Mouse (Mus musculus) kidney, adult 2 months (tissue): Measurements from ENCODE around the gene Cyp4a31. TPM values are rescaled to one million over a fixed set of nuclear protein-coding genes. Genes with fewer than 3 reads are reported as not detected.
A peak's percentile ranks its signal among the peaks of the same experiment; 100 is the strongest.
"Not testable (repeated sequence)": the region's sequence is repeated elsewhere in the genome, so short reads cannot be mapped to it uniquely, and the experiment has no call there.

Source experiments
- DNase-seq: peaks from one replicate; pipeline ENCODE4 v3.0.0; 2021
- H3K27ac ChIP-seq: fragments of 200-500 bp; 2 replicates; pipeline ENCODE4 v1.5.1; 2012; ENCODE audit warnings: low read depth, low read length, control low read depth, inconsistent platforms; ENCODE audit not compliant: insufficient read depth
- H3K27me3 ChIP-seq: fragments of 200-500 bp; replicated peaks from 2 replicates; pipeline ENCODE4 v1.6.1; 2012; ENCODE audit warnings: mild to moderate bottlenecking, moderate library complexity, low read length, inconsistent platforms; ENCODE audit not compliant: control insufficient read depth, insufficient read depth
- H3K36me3 ChIP-seq: fragments of 200-500 bp; 2 replicates; pipeline ENCODE4 v1.6.1; 2012; ENCODE audit warnings: mild to moderate bottlenecking, moderate library complexity, low read length, inconsistent platforms; ENCODE audit not compliant: control insufficient read depth, insufficient read depth
- H3K4me1 ChIP-seq: fragments of 200-500 bp; 2 replicates; pipeline ENCODE4 v1.6.1; 2011; ENCODE audit warnings: low read length; ENCODE audit not compliant: control insufficient read depth, insufficient read depth
- H3K4me3 ChIP-seq: fragments of 200-500 bp; 2 replicates; pipeline ENCODE4 v1.5.1; 2011; ENCODE audit warnings: mild to moderate bottlenecking, low read depth, low read length, control low read depth; ENCODE audit not compliant: insufficient read depth
- CTCF ChIP-seq: fragments of 200-500 bp; conservative IDR thresholded peaks from 2 replicates; pipeline ENCODE4 v1.5.1; 2011; ENCODE audit warnings: low read depth, mild to moderate bottlenecking, control low read depth, low read length, moderate library complexity, mixed read lengths; ENCODE audit not compliant: insufficient read depth, insufficient read length
- POLR2A ChIP-seq: fragments of 200-500 bp; IDR thresholded peaks from one replicate; pipeline ENCODE4 v1.6.1; 2011; ENCODE audit warnings: low read depth, low read length, control low read depth
- WGBS: fragments of 180-500 bp; shearing (Covaris S2); methylation state at CpG from one replicate; pipeline ENCODE4 v1.1.7; 2018; 5-methylcytosine and 5-hydroxymethylcytosine counted together
- polyA plus RNA-seq: library from polyadenylated mRNA; depleted of rRNA; stranded (reverse); fragments of >200 nt; gene quantifications from 2 replicates; pipeline ENCODE4 v1.2.3, GENCODE M21; 2012

Gene Cyp4a31
- polyA plus RNA-seq, 1 experiment, result 234 TPM

DNA sequence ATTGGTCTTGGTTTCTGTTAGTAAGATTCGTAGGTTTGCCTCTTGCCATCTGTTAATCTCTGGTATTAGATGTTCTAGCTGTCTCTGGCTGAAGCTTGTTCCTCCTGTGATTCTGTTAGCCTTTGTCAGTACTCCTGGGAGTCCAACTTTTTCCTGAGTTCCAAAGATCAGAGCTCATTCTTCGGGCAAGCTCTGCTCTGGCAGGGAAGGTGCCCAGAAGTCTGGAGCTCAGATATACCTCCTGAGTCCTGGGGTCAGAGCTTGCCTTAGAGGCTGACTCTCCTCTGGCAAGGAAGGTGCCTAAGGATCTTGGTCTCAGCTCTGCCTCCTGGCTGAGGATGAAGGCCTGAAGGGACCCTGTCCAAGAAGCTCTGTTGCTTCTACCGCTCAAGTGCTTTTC lies 10.7 kb upstream of the Cyp4a31 start:
- Histone ChIP-seq H3K27me3 (no peaks in the 10 kb centered on the region), H3K36me3 (no peaks in the 10 kb centered on the region), H3K4me1 (peaks cover 10% of the 10 kb centered on the region; the same call in 1 of the 2 replicates), H3K27ac (peak overlapping the region; percentile 51), H3K4me3 (no peak overlapping the region)
- WGBS, result 64% methylated on average over 3 of the region's 3 CpGs
- TF ChIP-seq POLR2A (no peak), CTCF (no peak)
- peak; percentile 80 for DNase-seq

- WGBS, result 44% methylated on average over 2 of the region's 2 CpGs
- H3K27ac ChIP-seq, result peak overlapping the region; percentile 88
- H3K4me1 ChIP-seq, result peaks cover 14% of the 10 kb centered on the region; the same call in 1 of the 2 replicates
- peak; percentile 81 for DNase-seq
- no peaks in the 10 kb centered on the region for H3K27me3 ChIP-seq
- no peak overlapping the region for H3K4me3 ChIP-seq
- no peaks in the 10 kb centered on the region for H3K36me3 ChIP-seq
- TF ChIP-seq CTCF (no peak), POLR2A (no peak)
These were observed 7.9 kb upstream of the Cyp4a31 start for GRCm38 (mm10) chr4:115555513-115555912.

DNA sequence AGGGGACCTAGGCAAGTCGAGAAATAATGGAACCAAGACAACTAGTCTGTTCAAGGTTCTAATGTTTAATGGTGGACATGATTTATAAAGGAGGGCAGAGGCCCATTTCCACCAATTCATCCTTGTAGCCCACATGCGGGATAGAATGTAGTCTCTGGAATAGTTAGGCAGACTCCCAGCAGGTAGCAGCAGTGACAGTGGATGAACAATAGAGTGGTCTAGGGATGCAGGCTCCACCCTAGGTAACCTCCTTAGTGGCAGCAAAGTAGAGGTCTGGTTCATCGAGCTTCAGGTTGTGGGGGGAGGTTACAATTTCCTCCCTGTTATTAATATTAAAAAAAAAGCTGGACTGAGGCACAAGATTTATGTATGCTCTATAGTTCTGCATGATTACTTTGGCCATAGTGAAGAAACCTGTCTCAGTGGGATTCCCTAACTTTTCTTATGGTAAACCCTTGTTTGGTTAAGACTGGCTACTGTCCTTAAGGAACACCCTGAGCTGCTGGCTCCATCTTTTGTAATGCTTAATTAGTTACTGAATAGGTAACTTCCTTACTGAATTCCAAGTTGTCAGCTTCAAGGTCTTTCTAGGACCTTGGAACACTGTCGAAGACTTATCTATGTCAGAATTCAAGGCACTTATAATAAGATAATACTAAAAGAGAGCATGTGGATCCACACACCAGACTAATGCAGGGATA lies 5.4 kb upstream of the Cyp4a31 start:
- WGBS, result 48% methylated on average over 4 of the region's 4 CpGs
- no peak overlapping the region for H3K4me3 ChIP-seq
- H3K27me3 ChIP-seq, result no peaks in the 10 kb centered on the region
- peaks cover 12% of the 10 kb centered on the region; the same call in 1 of the 2 replicates for H3K4me1 ChIP-seq
- peak overlapping the region; percentile 78; the same call in 1 of the 2 replicates for H3K27ac ChIP-seq
- peak; percentile 68 for DNase-seq
- no peak for TF ChIP-seq CTCF
- TF ChIP-seq POLR2A, result no peak
- no peaks in the 10 kb centered on the region for H3K36me3 ChIP-seq

DNA sequence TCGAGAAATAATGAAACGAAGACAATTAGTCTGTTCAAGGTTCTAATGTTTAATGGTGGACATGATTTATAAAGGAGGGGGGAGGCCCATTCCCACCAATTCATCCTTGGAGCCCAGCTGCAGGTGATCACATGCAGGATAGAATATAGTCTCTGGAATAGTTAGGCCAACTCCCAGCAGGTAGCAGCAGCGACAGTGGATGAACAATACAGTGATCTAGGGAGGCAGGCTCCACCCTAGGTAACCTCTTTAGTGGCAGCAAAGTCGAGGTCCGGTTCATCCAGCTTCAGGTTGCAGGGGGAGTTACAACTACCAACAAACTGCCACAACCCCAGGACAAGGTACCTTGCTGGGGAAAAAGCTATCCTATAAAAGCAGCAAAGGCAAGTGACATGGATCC lies 2.2 kb upstream of the Cyp4a31 start:
- H3K36me3 ChIP-seq, H3K4me3 ChIP-seq, H3K4me1 ChIP-seq, H3K27ac ChIP-seq, DNase-seq, H3K27me3 ChIP-seq: not testable (repeated sequence)
- 49% methylated on average over 5 of the region's 5 CpGs for WGBS

GRCm38 (mm10) chr4:115564469-115565225 lies 1.2 kb downstream of the Cyp4a31 start:
- not testable (repeated sequence) for DNase-seq, H3K4me1 ChIP-seq, H3K36me3 ChIP-seq, H3K27me3 ChIP-seq, H3K4me3 ChIP-seq
- H3K27ac ChIP-seq, result peak overlapping the region; percentile 45
- 54% methylated on average over 6 of the region's 6 CpGs for WGBS

DNA sequence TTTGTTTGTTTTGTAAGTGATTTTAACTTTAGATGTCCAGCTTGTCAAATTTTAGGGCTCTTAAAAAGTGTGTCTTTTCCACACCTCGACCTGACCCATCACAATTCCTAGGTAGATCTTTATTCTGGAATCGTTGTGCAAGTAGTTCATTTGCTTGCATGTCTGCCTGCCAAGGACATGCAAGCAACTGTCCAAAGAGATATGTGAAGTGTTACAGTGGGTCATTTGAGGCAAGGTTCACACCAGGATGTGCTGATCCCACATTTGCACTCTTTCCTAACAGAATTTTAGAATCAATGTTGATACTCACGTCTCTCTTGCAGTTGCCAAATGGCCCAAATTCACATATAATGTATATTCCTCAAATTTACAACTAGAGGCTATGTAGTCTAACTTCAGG lies 11.8 kb downstream of the Cyp4a31 start:
- no peaks in the 10 kb centered on the region; the same call in 1 of the 2 replicates for H3K36me3 ChIP-seq
- TF ChIP-seq CTCF, result no peak
- TF ChIP-seq POLR2A, result no peak
- no peak for DNase-seq
- no peaks in the 10 kb centered on the region for H3K4me1 ChIP-seq
- no peaks in the 10 kb centered on the region for H3K27me3 ChIP-seq
- no peak overlapping the region for H3K4me3 ChIP-seq
- WGBS, result 69% methylated on average over 3 of the region's 3 CpGs
- no peak overlapping the region for H3K27ac ChIP-seq

DNA sequence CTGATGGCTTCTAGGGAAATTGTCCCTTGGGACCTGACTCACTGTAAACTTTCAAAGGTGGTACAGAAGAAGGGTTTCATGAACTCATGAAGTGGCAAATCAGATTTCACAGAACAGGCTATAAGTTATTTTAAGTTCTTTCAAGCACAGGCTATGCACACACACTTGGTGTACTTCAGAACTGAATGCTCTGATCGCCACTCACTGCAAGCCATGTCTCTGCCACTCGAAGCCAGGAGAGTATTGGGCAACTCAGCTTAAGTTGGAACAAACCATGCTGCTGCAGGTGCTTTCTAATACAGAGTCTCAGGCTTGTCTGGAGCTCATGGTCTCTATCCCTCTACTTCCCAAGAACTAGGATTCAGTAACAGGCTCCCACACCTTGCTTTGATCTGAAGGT lies 12.3 kb downstream of the Cyp4a31 start:
- H3K27me3 ChIP-seq, result no peaks in the 10 kb centered on the region
- no peak overlapping the region for H3K27ac ChIP-seq
- DNase-seq, result no peak
- H3K4me3 ChIP-seq, result no peak overlapping the region
- no peaks in the 10 kb centered on the region; the same call in 1 of the 2 replicates for H3K36me3 ChIP-seq
- no peaks in the 10 kb centered on the region for H3K4me1 ChIP-seq
- 80% methylated on average over 2 of the region's 2 CpGs for WGBS
- TF ChIP-seq POLR2A, result no peak
- TF ChIP-seq CTCF, result no peak
